Mouse (Mus musculus): Measurements from ENCODE around the gene Sall1. TPM values are rescaled to one million over a fixed set of nuclear protein-coding genes. Genes with fewer than 3 reads are reported as not detected.

Sall1 gene
- total and polyA plus RNA-seq, 2 experiments from 2014 or later, result 2.0 to 2.3 TPM

DNA sequence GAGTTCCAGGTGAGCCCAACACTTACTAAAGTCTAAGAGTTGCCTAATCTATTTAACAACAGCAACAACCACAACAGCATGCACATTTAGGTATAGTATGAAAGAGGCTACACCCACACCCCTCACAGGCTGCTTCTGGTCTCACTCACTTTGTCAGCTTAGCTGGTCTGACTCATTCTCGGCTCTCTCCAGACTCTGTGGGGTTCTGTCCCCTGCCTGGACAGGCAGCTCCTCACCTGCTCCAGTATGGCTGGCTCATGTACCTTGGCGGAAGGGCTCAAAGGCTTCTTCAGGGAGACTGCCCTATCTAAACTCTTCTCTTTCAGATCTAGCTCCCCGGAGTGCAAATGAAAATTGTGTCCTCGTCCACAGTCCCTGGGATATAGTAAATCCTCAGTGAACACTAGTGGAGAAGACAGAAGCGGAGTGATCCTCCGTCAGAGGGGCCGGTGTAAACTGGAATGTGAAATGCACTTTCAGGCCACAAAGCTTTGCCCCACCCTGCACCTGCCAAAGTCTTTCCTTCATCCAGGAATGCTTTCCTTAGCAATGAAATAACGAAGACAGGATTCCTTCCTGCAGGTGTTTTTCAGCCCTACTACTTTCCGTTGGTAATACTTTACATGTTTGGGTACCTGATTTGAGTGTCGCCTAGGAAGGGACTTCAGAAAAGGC is 19.5 kb upstream of the Sall1 start:
- Histone ChIP-seq H3K9me3 (replicated peaks; ENCODE audit: control insufficient read depth, low read length) (no peaks in the 10 kb centered on the region), H3K36me3 (replicated peaks; ENCODE audit: control insufficient read depth, insufficient read depth, low read length) (no peaks in the 10 kb centered on the region), H3K27me3 (ENCODE audit: control insufficient read depth, insufficient read depth, low read length) (peaks cover 55% of the 10 kb centered on the region), H3K4me2 (ENCODE audit: low read depth, low read length) (no peak overlapping the region), H3K4me1 (ENCODE audit: control insufficient read depth, insufficient read depth) (no peaks in the 10 kb centered on the region; the same call in 1 of the 2 replicates), H3K27ac (ENCODE audit: low read depth) (no peak overlapping the region), H3K4me3 (ENCODE audit: low read depth, low read length) (no peak overlapping the region), H3K9ac (replicated peaks; ENCODE audit: low read depth, low read length) (no peak overlapping the region)
- ATAC-seq (ENCODE audit: insufficient read depth, low read depth) (no peak), DNase-seq (ENCODE audit: low spot score) (no peak)
- 81% methylated on average over 10 of the region's 10 CpGs for WGBS
- TF ChIP-seq EP300 (IDR thresholded peaks at IDR 0.05; ENCODE audit: low read depth), result no peak
- TF ChIP-seq CTCF (IDR thresholded peaks at IDR 0.05; ENCODE audit: low read depth), result no peak

DNA sequence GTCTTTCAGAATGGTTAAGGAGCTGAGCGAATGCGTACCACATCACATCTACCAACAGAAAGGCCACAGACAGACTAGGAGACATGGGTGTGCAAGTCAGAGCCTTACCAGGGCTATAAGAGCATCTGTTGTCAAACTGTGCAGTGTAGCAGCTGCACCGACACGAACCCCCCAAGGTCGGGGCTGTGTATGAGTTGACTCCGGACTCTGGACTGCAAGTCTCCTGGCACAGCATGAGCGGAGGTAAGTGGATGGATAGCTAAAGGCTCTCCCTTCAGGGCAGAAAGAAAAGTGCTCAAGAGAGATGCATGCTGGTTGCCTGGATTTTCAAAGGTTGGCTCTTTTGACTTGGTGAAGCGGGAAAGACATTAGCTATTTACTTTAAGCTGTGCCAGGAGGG is 16.8 kb upstream of the Sall1 start:
- DNase-seq (ENCODE audit: low spot score), result no peak
- TF ChIP-seq EP300 (IDR thresholded peaks at IDR 0.05; ENCODE audit: low read depth) (no peak), CTCF (IDR thresholded peaks at IDR 0.05; ENCODE audit: low read depth) (no peak)
- Histone ChIP-seq H3K4me1 (ENCODE audit: control insufficient read depth, insufficient read depth) (no peaks in the 10 kb centered on the region; the same call in 1 of the 2 replicates), H3K9ac (replicated peaks; ENCODE audit: low read depth, low read length) (no peak overlapping the region), H3K4me3 (ENCODE audit: low read depth, low read length) (no peak overlapping the region), H3K4me2 (ENCODE audit: low read depth, low read length) (no peak overlapping the region), H3K27ac (ENCODE audit: low read depth) (no peak overlapping the region), H3K36me3 (replicated peaks; ENCODE audit: control insufficient read depth, insufficient read depth, low read length) (no peaks in the 10 kb centered on the region), H3K9me3 (replicated peaks; ENCODE audit: control insufficient read depth, low read length) (no peaks in the 10 kb centered on the region), H3K27me3 (ENCODE audit: control insufficient read depth, insufficient read depth, low read length) (peaks cover 74% of the 10 kb centered on the region)
- 90% methylated on average over 8 of the region's 8 CpGs for WGBS
- no peak for ATAC-seq (ENCODE audit: insufficient read depth, low read depth)

DNA sequence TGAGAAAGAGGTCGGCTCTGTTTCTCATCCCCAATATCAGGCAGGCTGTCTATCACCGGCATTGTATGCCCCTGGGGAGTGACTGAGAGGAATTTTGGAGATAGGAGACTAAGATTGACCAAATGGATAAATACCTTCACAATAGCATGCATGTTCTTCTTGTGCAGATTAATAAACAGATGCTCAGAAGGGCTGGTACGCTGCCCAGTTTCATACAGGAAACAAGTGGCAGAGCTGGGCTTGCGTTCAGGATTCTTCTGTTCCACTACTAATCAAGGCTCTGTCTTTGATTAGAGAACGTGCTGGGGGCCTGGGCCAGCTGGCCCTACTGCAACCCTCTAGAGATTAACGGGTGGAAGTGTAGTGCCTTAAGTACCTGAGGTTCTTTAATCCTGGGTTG is 15.5 kb upstream of the Sall1 start:
- no peaks in the 10 kb centered on the region for H3K36me3 ChIP-seq (replicated peaks; ENCODE audit: control insufficient read depth, insufficient read depth, low read length)
- no peak overlapping the region for H3K27ac ChIP-seq (ENCODE audit: low read depth)
- 10% methylated on average over 6 of the region's 6 CpGs for WGBS
- no peaks in the 10 kb centered on the region for H3K9me3 ChIP-seq (replicated peaks; ENCODE audit: control insufficient read depth, low read length)
- TF ChIP-seq CTCF (IDR thresholded peaks at IDR 0.05; ENCODE audit: low read depth), result no peak
- no peak for TF ChIP-seq EP300 (IDR thresholded peaks at IDR 0.05; ENCODE audit: low read depth)
- ATAC-seq (ENCODE audit: insufficient read depth, low read depth) (no peak), DNase-seq (ENCODE audit: low spot score) (no peak)
- H3K27me3 ChIP-seq (ENCODE audit: control insufficient read depth, insufficient read depth, low read length), result peaks cover 80% of the 10 kb centered on the region
- H3K4me1 ChIP-seq (ENCODE audit: control insufficient read depth, insufficient read depth), result no peaks in the 10 kb centered on the region; the same call in 1 of the 2 replicates
- no peak overlapping the region for H3K4me3 ChIP-seq (ENCODE audit: low read depth, low read length)
- H3K4me2 ChIP-seq (ENCODE audit: low read depth, low read length), result no peak overlapping the region
- no peak overlapping the region for H3K9ac ChIP-seq (replicated peaks; ENCODE audit: low read depth, low read length)

DNA sequence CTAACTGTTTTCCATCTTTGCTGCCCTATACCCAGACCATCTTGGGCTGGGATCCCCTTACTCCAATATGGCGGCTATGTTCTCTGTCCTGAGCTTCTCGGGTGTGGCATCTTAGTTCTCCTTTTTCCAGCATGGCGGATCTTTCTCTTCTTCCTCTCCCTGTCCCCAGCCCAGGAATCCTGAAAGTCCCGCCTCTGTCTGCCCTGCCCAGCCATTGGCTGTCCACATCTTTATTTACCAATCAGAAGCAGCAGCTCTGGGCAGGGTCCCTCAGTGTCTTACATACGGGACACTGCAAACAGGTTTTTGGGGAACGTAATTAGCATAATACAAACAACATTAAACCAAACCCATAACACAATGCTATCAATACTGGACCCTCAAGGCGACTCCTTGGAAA is 8.9 kb upstream of the Sall1 start:
- H3K9me3 ChIP-seq (replicated peaks; ENCODE audit: control insufficient read depth, low read length), result no peaks in the 10 kb centered on the region
- H3K9ac ChIP-seq (replicated peaks; ENCODE audit: low read depth, low read length), result no peak overlapping the region
- H3K36me3 ChIP-seq (replicated peaks; ENCODE audit: control insufficient read depth, insufficient read depth, low read length), result no peaks in the 10 kb centered on the region
- peaks cover 84% of the 10 kb centered on the region for H3K27me3 ChIP-seq (ENCODE audit: control insufficient read depth, insufficient read depth, low read length)
- TF ChIP-seq EP300 (IDR thresholded peaks at IDR 0.05; ENCODE audit: low read depth), result no peak
- TF ChIP-seq CTCF (IDR thresholded peaks at IDR 0.05; ENCODE audit: low read depth), result no peak
- H3K27ac ChIP-seq (ENCODE audit: low read depth), result no peak overlapping the region
- H3K4me1 ChIP-seq (ENCODE audit: control insufficient read depth, insufficient read depth), result no peaks in the 10 kb centered on the region
- ATAC-seq (ENCODE audit: insufficient read depth, low read depth) (no peak), DNase-seq (ENCODE audit: low spot score) (no peak)
- H3K4me3 ChIP-seq (ENCODE audit: low read depth, low read length), result no peak overlapping the region
- H3K4me2 ChIP-seq (ENCODE audit: low read depth, low read length), result no peak overlapping the region
- WGBS, result 86% methylated on average over 7 of the region's 7 CpGs

DNA sequence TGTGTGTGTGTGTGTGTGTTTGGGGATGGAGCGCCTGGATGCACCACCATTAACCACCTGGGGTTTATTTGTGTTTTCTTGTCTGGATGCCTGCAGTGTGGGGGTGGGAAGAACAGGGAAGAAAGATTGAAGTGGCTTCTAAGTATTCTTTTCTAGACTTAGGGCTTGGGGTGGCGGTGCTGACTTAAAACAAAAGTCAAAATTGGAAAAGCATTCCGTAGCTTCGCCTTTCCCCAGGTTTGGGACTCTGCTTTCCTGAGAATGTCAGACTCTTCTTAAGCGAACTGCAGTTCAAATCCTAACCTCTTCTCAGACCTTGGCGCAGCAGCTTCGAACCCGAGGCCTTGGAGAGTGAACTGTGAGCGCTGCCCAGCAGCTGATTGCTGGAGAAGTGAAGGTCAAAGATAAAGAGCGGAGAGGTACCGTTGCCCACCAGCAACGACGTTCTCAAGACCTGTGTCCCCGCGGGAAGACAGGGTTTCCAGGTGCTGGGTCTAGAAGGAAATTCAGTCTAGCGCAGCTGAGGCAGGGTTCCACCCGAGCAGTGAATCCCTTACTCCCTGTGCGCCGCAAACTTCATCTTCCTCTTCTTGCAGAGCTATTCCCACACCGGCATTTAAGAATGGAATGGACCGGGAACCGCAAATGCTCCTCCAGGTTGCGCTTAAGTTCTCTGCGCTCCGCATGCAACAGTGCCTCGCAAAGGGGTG is 2.8 kb upstream of the Sall1 start:
- no peak overlapping the region for H3K27ac ChIP-seq (ENCODE audit: low read depth)
- no peak overlapping the region for H3K4me2 ChIP-seq (ENCODE audit: low read depth, low read length)
- no peak for DNase-seq (ENCODE audit: low spot score)
- no peaks in the 10 kb centered on the region for H3K36me3 ChIP-seq (replicated peaks; ENCODE audit: control insufficient read depth, insufficient read depth, low read length)
- no peak overlapping the region for H3K4me3 ChIP-seq (ENCODE audit: low read depth, low read length)
- H3K27me3 ChIP-seq (ENCODE audit: control insufficient read depth, insufficient read depth, low read length), result peaks cover 98% of the 10 kb centered on the region
- H3K9me3 ChIP-seq (replicated peaks; ENCODE audit: control insufficient read depth, low read length), result no peaks in the 10 kb centered on the region
- H3K4me1 ChIP-seq (ENCODE audit: control insufficient read depth, insufficient read depth), result peaks cover 16% of the 10 kb centered on the region; the same call in 1 of the 2 replicates
- TF ChIP-seq CTCF (IDR thresholded peaks at IDR 0.05; ENCODE audit: low read depth), result no peak
- TF ChIP-seq EP300 (IDR thresholded peaks at IDR 0.05; ENCODE audit: low read depth), result no peak
- no peak for ATAC-seq (ENCODE audit: insufficient read depth, low read depth)
- H3K9ac ChIP-seq (replicated peaks; ENCODE audit: low read depth, low read length), result no peak overlapping the region
- 13% methylated on average over 26 of the region's 26 CpGs for WGBS
